Mouse (Mus musculus): ENCODE data around the gene Tcp11x2. TPM values are rescaled to one million over a fixed set of nuclear protein-coding genes. Genes with fewer than 3 reads are reported as not detected.

Tcp11x2 gene
- polyA plus RNA-seq (2015; fragmentation: Nextera tagmentation; extraction: Ambion mirVana) = not detected in 2 replicates

DNA sequence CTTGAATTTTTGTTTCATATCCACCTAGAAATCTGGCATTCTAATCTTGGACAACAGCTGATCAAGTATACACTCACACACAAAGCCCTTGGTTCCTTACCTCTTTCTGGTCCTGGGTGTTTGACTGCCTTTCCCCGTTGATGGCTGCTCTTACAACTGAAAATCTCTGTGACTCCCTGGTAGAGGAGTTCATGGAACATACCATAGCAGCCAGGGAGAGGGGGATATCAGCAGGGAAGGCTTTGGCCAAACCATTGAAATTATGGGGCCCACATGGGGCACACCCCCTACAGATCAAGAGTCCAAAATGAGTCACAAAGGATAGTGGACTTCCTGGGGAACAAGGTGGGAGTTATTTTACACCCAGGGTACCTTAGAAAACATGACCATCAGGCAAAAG lies at the start of gene Tcp11x2:
Gene Tcp11x2, minus strand, starts transcription at position 158 of the 400 bp plus-strand sequence.
- Histone ChIP-seq H3K4me1 (replicated peaks) (no peaks in the 10 kb centered on the region), H3K9ac (no peak within 1 kb of the TSS), H3K27me3 (no peaks in the 10 kb centered on the region), H3K4me2 (no peak within 1 kb of the TSS), H3K36me3 (replicated peaks) (no peaks in the 10 kb centered on the region), H3K4me3 (replicated peaks) (no peak within 1 kb of the TSS), H3K27ac (replicated peaks) (no peak within 1 kb of the TSS), H3K9me3 (replicated peaks) (no peaks in the 10 kb centered on the region)
- 32% methylated on average over 1 of the region's 1 CpGs for WGBS (ENCODE audit: insufficient replicate concordance)
- ATAC-seq (ENCODE audit: insufficient read depth) = no peak

DNA sequence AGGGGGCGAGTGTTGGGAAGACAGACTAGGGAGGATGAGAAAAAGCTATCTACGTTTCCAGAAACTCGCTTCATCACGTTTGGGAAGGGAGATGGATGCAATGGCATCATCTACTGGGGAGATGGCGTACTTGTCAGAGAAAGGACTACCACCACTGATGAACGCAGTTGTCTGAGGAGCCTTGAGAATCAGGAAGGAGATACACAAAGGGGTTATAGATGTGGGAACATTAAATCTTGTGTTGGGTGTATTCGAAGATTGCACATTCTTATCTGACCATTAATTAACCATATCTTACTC lies 49.4 kb upstream of the Tcp11x2 start:
- H3K27me3 ChIP-seq = no peaks in the 10 kb centered on the region
- no peaks in the 10 kb centered on the region for H3K9me3 ChIP-seq (replicated peaks)
- H3K9ac ChIP-seq = peak overlapping the region; percentile 65
- peaks cover 7% of the 10 kb centered on the region for H3K4me1 ChIP-seq (replicated peaks)
- peak; percentile 40; the same call in 1 of the 2 replicates for ATAC-seq (ENCODE audit: insufficient read depth)
- peak overlapping the region; percentile 48; the same call in 1 of the 2 replicates for H3K27ac ChIP-seq (replicated peaks)
- peak overlapping the region; percentile 71 for H3K4me3 ChIP-seq (replicated peaks)
- 18% methylated on average over 7 of the region's 7 CpGs for WGBS (ENCODE audit: insufficient replicate concordance)
- H3K4me2 ChIP-seq = peak overlapping the region; percentile 64
- no peaks in the 10 kb centered on the region for H3K36me3 ChIP-seq (replicated peaks)

GRCm38 (mm10) chrX:135742304-135743055 lies 48.9 kb upstream of the Tcp11x2 start, which contains the start of the genes Armcx5 and Gprasp1:
Gene Armcx5, plus strand, starts transcription at chrX:135742733.
Gene Gprasp1, plus strand, starts transcription at chrX:135742733.
- Histone ChIP-seq H3K9ac (peak within 1 kb of the TSS; percentile 65), H3K4me2 (peak within 1 kb of the TSS; percentile 64), H3K4me3 (replicated peaks) (peak within 1 kb of the TSS; percentile 71), H3K36me3 (replicated peaks) (no peaks in the 10 kb centered on the region), H3K4me1 (replicated peaks) (peaks cover 7% of the 10 kb centered on the region), H3K27me3 (no peaks in the 10 kb centered on the region), H3K27ac (replicated peaks) (peak within 1 kb of the TSS; percentile 48), H3K9me3 (replicated peaks) (no peaks in the 10 kb centered on the region)
- 18% methylated on average over 48 of the region's 48 CpGs for WGBS (ENCODE audit: insufficient replicate concordance)
- ATAC-seq (ENCODE audit: insufficient read depth) = peak; percentile 95

DNA sequence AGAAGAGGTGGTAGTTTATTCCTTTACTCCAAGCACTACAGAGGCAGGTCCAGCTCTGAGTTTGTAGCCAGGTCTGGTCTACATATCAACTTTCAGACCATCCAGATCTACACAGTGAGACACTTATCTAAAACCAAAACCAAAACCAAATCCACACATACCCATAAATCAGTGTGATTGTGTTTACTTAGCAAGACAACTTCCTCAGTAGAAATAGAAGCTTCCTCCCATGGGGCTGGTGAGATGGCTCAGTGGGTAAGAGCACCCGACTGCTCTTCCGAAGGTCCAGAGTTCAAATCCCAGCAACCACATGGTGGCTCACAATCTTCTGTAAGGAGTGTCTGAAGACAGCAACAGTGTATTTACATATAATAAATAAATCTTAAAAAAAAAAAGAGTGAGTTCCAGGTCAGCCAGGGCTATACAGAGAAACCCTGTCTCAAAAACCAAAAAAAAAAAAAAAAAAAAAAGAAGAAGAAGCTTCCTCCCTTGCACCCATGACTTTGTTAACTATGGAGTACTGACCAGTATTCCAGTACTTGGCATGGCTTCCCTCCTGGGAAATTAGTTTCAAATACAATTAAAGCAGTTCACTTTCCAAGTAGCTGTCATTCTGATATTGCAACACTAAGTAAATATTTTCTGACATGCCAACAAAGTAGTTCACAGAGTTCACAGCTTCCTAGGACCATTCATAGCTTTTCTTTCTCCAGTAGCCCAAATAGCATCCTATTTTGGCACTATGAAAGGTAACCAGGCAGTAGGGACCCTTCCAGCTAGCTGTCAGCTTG lies 45.3 kb upstream of the Tcp11x2 start:
- Histone ChIP-seq H3K27me3 (no peaks in the 10 kb centered on the region), H3K27ac (replicated peaks) (no peak overlapping the region), H3K36me3 (replicated peaks) (no peaks in the 10 kb centered on the region), H3K4me1 (replicated peaks) (peaks cover 7% of the 10 kb centered on the region), H3K9ac (no peak overlapping the region), H3K4me2 (no peak overlapping the region), H3K9me3 (replicated peaks) (no peaks in the 10 kb centered on the region), H3K4me3 (replicated peaks) (no peak overlapping the region)
- ATAC-seq (ENCODE audit: insufficient read depth) = no peak
- 61% methylated on average over 2 of the region's 2 CpGs for WGBS (ENCODE audit: insufficient replicate concordance)

GRCm38 (mm10) chrX:135725161-135725560 lies 31.6 kb upstream of the Tcp11x2 start, which contains the start of gene Tmsb15a:
Gene Tmsb15a, minus strand, starts transcription at chrX:135725261.
- no peaks in the 10 kb centered on the region for H3K4me1 ChIP-seq (replicated peaks)
- H3K4me2 ChIP-seq = no peak within 1 kb of the TSS
- H3K4me3 ChIP-seq (replicated peaks) = no peak within 1 kb of the TSS
- H3K27me3 ChIP-seq = no peaks in the 10 kb centered on the region
- no peak within 1 kb of the TSS for H3K27ac ChIP-seq (replicated peaks)
- 73% methylated on average over 10 of the region's 10 CpGs for WGBS (ENCODE audit: insufficient replicate concordance)
- no peaks in the 10 kb centered on the region for H3K36me3 ChIP-seq (replicated peaks)
- ATAC-seq (ENCODE audit: insufficient read depth) = no peak
- H3K9ac ChIP-seq = no peak within 1 kb of the TSS
- no peaks in the 10 kb centered on the region for H3K9me3 ChIP-seq (replicated peaks)

DNA sequence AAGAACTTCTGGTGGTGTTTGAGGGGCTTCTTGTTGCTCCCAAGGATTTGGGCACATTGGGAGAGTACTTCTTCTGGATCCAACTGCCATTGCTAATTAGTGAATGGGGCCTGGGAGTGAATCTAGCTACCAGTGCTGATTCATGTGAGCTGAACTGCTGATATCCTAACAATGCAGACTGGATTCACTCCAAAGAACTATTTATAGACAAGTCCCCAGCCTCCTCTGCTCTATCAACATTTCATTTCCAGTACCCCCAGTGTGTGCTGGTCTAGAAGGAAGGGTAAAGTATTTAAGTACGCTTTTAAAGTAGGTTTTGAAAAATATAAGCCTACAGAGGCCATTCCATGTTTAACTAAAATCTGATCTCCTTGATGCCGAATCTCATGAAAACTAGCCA lies 19.3 kb upstream of the Tcp11x2 start:
- no peak overlapping the region for H3K4me2 ChIP-seq
- no peak overlapping the region for H3K9ac ChIP-seq
- ATAC-seq (ENCODE audit: insufficient read depth) = no peak
- WGBS (ENCODE audit: insufficient replicate concordance) = 53% methylated on average over 2 of the region's 2 CpGs
- no peaks in the 10 kb centered on the region for H3K9me3 ChIP-seq (replicated peaks)
- no peak overlapping the region for H3K4me3 ChIP-seq (replicated peaks)
- H3K36me3 ChIP-seq (replicated peaks) = no peaks in the 10 kb centered on the region
- H3K4me1 ChIP-seq (replicated peaks) = no peaks in the 10 kb centered on the region
- H3K27ac ChIP-seq (replicated peaks) = no peak overlapping the region
- H3K27me3 ChIP-seq = no peaks in the 10 kb centered on the region

DNA sequence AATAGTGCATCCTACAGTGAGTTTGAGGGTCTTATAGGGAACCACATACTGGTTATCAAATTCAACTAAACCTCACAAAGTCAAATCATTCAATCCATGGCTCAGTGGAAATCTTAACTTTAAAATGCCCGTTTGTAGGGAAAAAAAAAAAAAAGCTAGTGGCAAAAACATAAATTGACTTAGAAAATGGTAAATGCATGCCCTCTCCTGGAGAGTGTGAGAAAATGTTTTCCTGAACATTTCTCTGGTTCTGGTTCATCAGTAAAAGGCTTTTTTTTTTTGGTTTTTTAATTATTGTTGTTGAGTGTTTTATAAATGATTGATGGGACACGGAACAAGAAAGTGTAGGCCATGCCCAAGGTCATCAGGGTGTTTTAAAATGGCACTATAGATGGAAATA lies 10.8 kb upstream of the Tcp11x2 start:
- no peaks in the 10 kb centered on the region for H3K9me3 ChIP-seq (replicated peaks)
- H3K9ac ChIP-seq = no peak overlapping the region
- H3K27ac ChIP-seq (replicated peaks) = no peak overlapping the region
- H3K4me3 ChIP-seq (replicated peaks) = no peak overlapping the region
- 28% methylated on average over 2 of the region's 2 CpGs for WGBS (ENCODE audit: insufficient replicate concordance)
- no peaks in the 10 kb centered on the region for H3K27me3 ChIP-seq
- no peaks in the 10 kb centered on the region for H3K4me1 ChIP-seq (replicated peaks)
- ATAC-seq (ENCODE audit: insufficient read depth) = no peak
- no peak overlapping the region for H3K4me2 ChIP-seq
- H3K36me3 ChIP-seq (replicated peaks) = no peaks in the 10 kb centered on the region

DNA sequence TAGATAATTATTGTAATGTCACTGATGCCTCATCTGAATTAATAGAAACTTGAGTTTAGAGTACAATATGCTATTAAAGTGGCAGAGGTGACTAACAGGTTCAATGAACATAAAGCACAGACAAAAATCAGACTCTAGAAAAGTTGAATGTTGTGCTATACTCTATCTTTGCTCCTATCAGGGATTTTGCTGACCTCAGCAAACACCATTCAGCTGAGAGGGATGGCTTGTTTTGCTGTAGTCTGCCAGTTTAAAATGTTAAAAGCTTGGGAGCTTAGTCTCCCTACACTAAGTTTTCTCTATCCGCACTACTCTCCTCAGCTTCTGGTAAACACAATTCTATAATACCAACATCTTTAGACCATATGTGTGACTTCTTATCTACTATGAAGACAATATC lies 9.5 kb upstream of the Tcp11x2 start:
- WGBS (ENCODE audit: insufficient replicate concordance) = 67% methylated on average over 1 of the region's 1 CpGs
- H3K4me1 ChIP-seq (replicated peaks) = no peaks in the 10 kb centered on the region
- no peak overlapping the region for H3K27ac ChIP-seq (replicated peaks)
- H3K9me3 ChIP-seq (replicated peaks) = no peaks in the 10 kb centered on the region
- no peaks in the 10 kb centered on the region for H3K36me3 ChIP-seq (replicated peaks)
- no peak overlapping the region for H3K4me2 ChIP-seq
- no peaks in the 10 kb centered on the region for H3K27me3 ChIP-seq
- no peak overlapping the region for H3K4me3 ChIP-seq (replicated peaks)
- no peak overlapping the region for H3K9ac ChIP-seq
- no peak for ATAC-seq (ENCODE audit: insufficient read depth)

DNA sequence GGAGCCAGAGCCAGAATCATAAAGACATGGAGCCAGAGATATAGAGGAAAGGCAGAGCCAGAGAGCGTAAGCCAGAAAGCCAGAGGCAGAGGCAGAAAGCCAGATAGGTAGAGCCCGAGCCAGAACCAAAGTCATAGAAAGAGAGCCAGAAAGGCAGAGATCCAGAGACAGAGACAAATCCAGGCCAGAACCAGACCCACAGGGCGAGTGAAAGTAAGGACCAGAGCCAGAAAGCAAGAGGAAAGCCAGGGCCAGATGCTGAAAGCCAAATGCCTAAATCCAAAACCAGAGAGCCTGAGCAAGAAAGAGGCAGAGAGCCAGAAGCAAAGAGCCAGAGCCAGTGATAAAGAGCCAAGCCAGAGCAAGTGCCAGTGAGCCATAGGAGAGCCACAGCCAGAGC lies 5.8 kb downstream of the Tcp11x2 start:
- no peak overlapping the region for H3K27ac ChIP-seq (replicated peaks)
- no peak overlapping the region for H3K4me2 ChIP-seq
- no peaks in the 10 kb centered on the region for H3K9me3 ChIP-seq (replicated peaks)
- H3K27me3 ChIP-seq = no peaks in the 10 kb centered on the region
- no peak for ATAC-seq (ENCODE audit: insufficient read depth)
- H3K4me1 ChIP-seq (replicated peaks) = no peaks in the 10 kb centered on the region
- 48% methylated on average over 3 of the region's 3 CpGs for WGBS (ENCODE audit: insufficient replicate concordance)
- no peak overlapping the region for H3K9ac ChIP-seq
- no peak overlapping the region for H3K4me3 ChIP-seq (replicated peaks)
- H3K36me3 ChIP-seq (replicated peaks) = no peaks in the 10 kb centered on the region

DNA sequence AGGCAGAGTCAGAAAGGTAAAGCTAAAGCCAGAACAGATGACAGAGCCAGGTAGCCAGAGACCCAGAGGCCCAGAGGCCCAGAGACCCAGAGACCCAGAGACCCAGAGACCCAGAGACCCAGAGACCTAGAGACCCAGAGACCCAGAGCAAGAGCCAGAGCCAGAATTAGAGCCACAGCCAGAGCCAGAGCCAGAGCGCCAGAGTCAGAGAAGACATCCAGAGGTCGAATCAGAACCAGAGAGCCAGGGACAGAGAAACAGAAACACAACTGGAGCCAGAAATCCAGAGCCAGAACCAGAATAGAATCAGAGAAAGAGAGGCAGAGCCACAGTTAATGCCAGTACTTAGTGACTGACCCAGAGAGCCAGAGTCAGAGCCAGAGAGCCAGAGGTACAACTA lies 11.7 kb downstream of the Tcp11x2 start:
- no peaks in the 10 kb centered on the region for H3K36me3 ChIP-seq (replicated peaks)
- WGBS (ENCODE audit: insufficient replicate concordance) = 61% methylated on average over 2 of the region's 2 CpGs
- H3K9me3 ChIP-seq (replicated peaks) = no peaks in the 10 kb centered on the region
- no peak for ATAC-seq (ENCODE audit: insufficient read depth)
- no peak overlapping the region for H3K4me2 ChIP-seq
- no peak overlapping the region for H3K27ac ChIP-seq (replicated peaks)
- no peaks in the 10 kb centered on the region for H3K4me1 ChIP-seq (replicated peaks)
- H3K9ac ChIP-seq = no peak overlapping the region
- no peaks in the 10 kb centered on the region for H3K27me3 ChIP-seq
- no peak overlapping the region for H3K4me3 ChIP-seq (replicated peaks)

- H3K36me3 ChIP-seq (replicated peaks) = no peaks in the 10 kb centered on the region
- H3K4me2 ChIP-seq = no peak overlapping the region
- no peak overlapping the region for H3K27ac ChIP-seq (replicated peaks)
- 34% methylated on average over 9 of the region's 9 CpGs for WGBS (ENCODE audit: insufficient replicate concordance)
- H3K4me1 ChIP-seq (replicated peaks) = no peaks in the 10 kb centered on the region
- H3K9me3 ChIP-seq (replicated peaks) = no peaks in the 10 kb centered on the region
- no peak for ATAC-seq (ENCODE audit: insufficient read depth)
- no peak overlapping the region for H3K4me3 ChIP-seq (replicated peaks)
- no peaks in the 10 kb centered on the region for H3K27me3 ChIP-seq
- no peak overlapping the region for H3K9ac ChIP-seq
Observed at GRCm38 (mm10) chrX:135652173-135652772, 41.3 kb downstream of the Tcp11x2 start.
